Mouse (Mus musculus): ENCODE measurements around the gene Adgrf1.

DNA sequence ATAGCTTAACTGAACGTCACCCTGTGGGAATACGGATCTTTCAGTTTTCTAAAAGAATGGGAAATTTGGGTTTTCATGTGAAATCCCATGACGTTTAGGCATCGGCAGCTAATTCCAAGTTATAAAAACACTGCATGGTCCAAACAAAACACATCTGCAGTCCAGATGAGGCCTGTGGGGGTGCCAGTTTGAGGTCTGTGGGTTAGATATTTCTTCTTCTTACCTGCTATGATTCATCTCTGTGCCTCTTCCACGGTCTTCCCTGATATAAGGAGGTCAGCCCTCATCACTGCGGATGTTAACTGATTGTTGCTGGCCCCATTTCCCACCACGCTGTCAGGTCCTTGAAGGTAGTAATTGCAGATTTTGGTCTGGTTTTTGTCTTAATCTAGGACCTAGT lies 5.4 kb upstream of the Adgrf1 start:
- TF ChIP-seq CTCF (IDR thresholded peaks at IDR 0.05; ENCODE audit: borderline replicate concordance, extremely low read depth, insufficient read depth, insufficient read length): no peak
- TF ChIP-seq POLR2A (IDR thresholded peaks at IDR 0.05; ENCODE audit: borderline replicate concordance, extremely low read depth, insufficient read depth, insufficient read length, poor library complexity, severe bottlenecking): no peak

All from brain, embryonic 14.5 days (tissue).